Mouse (Mus musculus): ENCODE data around the gene Hoxa9.
A peak's percentile ranks its signal among the peaks of the same experiment; 100 is the strongest.

Gene Hoxa9

DNA sequence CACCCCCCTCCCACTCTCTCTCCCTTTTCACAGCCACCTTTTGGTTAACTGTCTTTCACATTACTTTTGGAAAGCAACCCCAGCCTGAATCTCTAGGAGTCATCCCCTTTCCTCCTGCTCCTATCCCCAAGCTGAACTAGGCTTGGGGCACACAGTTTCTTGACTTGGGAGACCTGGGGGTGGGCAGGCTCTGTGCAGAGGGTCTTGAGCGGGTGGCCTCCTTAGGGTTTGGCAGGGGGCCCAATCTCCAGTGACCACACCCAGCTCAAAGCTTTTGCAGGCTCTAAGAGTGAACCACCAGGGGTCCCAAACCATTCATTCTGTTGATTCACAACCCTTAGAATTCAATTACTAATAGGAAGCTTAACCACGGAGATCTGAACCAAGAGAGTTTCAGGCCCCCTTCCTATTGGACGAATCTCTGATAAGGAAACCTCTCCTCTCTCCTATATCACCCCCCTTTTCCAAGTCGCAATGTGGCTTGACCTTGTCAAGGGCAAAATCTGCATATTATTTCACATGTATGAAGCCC, 12.0 kb upstream of the Hoxa9 start:
- no peak for DNase-seq

DNA sequence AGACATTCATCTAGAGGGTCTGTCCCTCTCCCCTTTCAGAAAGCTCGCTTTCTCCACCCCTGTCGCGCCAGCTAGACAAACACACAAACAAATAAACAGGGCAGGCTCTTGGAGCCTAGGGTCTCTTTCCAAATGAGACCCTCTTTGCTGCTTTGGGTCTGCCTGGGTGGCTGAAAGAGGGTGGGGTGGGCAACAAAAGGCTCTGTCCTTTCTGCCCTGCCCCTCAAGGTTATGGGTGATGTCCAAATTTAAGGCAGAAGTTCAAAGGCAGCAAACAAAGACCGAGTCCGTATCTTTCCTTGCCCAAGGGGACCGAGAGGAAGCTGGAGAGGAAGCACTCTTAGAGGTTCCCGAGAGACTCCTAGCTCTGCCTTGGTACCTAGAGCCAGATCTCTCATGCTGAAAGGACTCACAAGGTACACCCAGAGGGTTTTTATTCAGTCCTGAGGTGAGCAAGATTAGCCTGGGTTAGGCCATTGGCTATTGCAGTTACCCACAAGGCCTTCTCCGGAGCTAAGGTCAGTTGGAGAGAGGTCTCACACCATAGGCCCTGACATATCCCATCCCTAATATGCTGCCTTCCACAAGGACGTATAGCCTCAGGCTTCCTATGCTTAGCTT, 10.2 kb upstream of the Hoxa9 start:
- no peak for DNase-seq

DNA sequence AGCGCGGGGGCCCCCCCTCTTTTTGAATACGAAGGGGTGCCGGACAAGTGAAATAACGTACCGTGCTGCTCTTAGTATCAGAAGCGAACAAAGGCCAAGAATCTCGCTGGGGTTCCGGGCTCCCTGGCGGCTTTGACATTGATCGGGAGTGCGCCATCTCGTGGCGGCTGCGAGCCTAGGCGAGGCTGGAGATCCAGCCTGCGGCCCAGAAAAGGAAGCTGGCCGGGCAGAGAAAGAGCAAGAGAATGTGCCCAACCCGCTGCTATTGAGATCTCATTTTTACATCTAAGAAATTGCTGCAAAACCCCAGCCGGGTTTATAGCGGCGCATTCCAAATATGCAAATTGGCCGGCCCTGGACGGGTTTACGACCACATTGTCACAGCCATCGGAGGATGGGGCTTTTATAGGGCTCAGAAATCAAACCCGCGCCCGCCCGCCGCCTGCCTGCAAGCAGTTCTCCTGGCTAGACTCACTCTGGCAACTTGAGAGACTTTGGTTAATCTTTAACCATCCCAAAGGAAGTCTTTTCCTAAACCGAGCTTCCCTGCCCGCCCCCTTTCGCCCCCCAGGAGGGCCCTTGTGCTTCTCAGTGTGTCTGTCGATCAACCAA, 9.6 kb upstream of the Hoxa9 start, which contains the start of gene Hoxa10:
TSS of gene Hoxa10 (minus strand) at position 466 of the 612 bp plus-strand sequence.
- DNase-seq, result peak; percentile 89

- no peak for DNase-seq
Observed at GRCm38 (mm10) chr6:52239625-52240388, 8.9 kb upstream of the Hoxa9 start.

- no peak for DNase-seq
Observed at GRCm38 (mm10) chr6:52238976-52239375, 8.1 kb upstream of the Hoxa9 start.

DNA sequence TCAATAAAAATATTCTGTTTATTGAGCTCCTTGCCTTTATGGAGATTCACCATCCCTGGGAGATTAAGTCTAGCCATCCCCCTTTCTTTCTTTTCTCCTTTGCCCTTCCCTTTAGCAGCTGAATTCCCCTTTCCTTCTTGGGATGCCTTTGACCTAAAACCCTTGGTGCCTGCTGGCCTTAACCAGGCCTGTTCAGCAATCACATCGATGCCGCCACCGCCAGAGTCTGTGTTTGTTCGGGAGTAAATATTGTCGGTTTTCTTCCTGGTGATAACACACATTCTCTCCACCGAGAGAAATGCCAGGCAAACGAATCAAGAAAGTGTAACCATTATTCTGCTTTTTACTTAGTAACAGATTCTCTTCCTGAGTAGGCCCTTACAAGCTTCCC, 7.3 kb upstream of the Hoxa9 start:
- DNase-seq, result no peak

GRCm38 (mm10) chr6:52237346-52238154, 6.7 kb upstream of the Hoxa9 start:
- no peak for DNase-seq

- no peak for DNase-seq
Observed at GRCm38 (mm10) chr6:52236806-52237205, 5.9 kb upstream of the Hoxa9 start.

DNA sequence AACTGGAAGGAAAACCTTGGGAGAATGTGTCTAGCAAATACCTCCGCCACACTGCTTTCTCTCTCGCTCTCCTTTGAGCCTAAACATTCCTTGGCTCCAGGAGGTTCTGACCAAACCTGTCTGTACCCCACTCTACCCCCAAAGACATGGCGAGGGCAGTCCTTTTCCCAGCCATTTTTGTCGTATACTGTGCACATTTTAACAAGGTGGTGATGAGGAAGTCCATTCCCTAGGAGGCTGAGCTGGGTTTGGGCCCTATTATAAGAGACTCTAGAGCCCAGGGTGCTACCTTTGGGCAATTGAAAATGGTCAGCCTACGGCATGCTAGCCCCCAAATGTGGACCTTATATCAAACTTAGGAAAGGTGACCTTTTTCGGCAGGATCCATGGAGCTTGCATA, 5.0 kb upstream of the Hoxa9 start:
- DNase-seq, result no peak

GRCm38 (mm10) chr6:52235267-52235666, 4.4 kb upstream of the Hoxa9 start:
- no peak for DNase-seq

DNA sequence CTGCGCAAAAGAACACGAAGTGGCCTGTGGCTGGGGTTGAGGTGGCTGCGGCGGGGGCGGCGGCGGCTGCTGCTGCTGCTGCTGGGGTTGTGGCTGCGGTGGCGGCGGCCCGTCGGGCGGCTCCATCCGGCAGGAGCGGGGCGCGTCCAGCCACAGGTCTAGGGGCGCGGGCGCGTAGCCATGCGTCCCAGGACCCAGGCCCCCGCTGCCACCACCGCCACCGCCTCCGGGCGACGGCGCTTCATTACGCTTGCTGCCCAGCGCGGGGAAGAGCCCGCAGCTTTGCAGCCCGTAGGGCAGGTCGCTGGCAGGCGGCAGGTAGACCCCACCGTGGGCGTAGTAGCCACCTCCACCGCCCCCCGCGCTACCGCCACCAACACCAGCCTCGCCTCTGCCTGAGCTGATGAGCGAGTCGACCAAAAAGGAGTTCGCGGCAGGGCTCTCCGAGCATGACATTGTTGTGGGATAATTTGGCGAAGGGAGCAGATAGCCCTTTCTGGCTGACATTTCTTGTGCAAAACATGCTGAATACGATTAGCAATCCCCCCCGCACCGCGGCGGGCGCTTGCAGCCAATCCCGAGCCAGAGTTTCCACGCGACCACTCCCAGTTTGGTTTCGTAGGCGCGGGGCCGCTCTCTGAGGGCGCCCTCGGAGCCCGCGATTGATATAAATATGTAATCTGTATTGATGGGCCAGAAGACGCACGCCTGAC, 3.7 kb upstream of the Hoxa9 start:
- DNase-seq, result no peak

GRCm38 (mm10) chr6:52233546-52234427, 2.9 kb upstream of the Hoxa9 start:
- no peak for DNase-seq

GRCm38 (mm10) chr6:52232984-52233545, 2.2 kb upstream of the Hoxa9 start:
- DNase-seq, result no peak

- no peak for DNase-seq
Observed at GRCm38 (mm10) chr6:52232568-52232965, 1.7 kb upstream of the Hoxa9 start.

DNA sequence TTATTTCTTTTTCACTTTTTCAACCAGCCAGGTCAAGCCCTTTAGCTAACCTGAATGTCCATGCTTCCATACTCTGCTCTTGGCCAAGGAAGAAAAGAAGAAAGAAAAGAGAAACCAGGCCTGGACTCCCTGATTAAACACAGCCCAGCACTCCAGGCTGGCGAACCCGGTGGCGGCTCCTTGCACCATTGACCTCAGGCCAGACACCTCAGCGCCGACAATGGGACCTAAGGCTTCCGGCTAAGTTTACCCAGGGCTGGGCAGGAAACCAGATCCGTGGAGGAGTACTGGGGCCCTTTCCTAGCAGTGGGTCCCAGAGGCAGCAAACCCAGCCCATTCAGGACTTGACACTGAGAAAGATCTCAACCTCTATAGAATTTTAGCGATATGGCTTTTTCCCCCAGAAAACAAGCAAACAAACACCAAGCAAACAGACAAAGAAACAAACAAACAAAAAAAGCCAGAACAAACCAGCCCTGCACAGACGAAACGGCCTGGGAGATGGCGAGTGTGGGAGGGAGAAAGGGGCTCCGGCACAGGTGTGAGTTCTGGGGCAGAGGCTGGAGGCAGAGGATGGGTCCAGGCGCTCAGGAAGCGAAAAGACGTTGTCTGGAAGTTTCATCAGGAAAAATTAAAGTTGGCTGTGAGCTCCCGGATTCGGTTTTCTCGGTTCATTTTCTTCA, 1.1 kb upstream of the Hoxa9 start:
- no peak for DNase-seq

DNA sequence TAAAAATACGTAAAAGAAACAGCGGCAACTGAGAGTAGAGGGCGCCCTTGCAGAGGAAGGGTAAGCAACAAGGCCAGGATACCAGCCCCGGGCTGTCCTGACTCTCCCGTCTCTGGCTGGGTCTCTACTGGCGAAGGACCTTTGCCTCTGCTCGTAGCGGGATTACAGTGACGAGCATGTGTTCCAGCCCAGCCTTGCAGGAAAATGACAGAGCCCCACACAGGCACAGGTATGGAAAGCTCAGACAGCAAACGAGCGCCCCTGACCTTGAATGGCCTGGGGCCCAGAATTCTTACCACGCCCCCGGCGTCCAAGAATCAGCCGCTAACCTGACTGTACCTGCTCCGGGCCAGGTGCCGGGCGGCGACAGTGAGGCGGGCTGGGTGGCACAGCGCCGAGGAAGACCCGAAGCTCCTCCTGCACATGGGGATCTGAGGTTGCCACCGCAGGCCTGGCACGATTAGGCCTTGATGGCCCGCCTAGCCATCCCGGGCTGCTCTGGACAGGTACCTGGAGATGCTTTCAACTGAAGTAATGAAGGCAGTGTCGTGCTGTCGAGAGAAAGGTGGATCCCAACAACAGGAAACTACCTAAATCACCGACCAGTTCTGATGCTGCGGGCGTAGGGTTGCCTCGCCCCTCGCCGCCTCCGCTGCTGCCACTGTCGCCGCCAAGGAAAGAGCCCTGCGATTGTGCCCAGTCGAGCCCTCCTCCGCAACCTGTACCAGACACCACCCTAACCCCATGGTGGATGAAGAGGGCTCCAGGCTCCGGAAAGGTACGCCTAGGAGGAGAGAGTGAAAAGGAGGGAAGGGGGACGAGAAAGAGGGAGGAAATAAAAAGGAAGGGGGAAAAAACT, 1.1 kb downstream of the Hoxa9 start:
- no peak for DNase-seq

GRCm38 (mm10) chr6:52228475-52229465, 2.1 kb downstream of the Hoxa9 start:
- DNase-seq, result no peak

Data from lung, postnatal 10 days (tissue).